Mouse (Mus musculus): Measurements from ENCODE around the gene Fgf4. TPM values are rescaled to one million over a fixed set of nuclear protein-coding genes. Genes with fewer than 3 reads are reported as not detected.
A peak's percentile ranks its signal among the peaks of the same experiment; 100 is the strongest.

The Fgf4 gene
- total RNA-seq (2014; rRNA removed) (not detected in 2 replicates), polyA plus RNA-seq (2015; fragmentation: Nextera tagmentation; extraction: Ambion mirVana) (not detected in 2 replicates)

- no peak for TF ChIP-seq CTCF (IDR thresholded peaks at IDR 0.05; ENCODE audit: low read depth)
- Histone ChIP-seq H3K27ac (no peak within 1 kb of the TSS), H3K4me1 (ENCODE audit: insufficient read depth, low read length) (no peaks in the 10 kb centered on the region), H3K4me3 (ENCODE audit: low read length) (no peak within 1 kb of the TSS), H3K27me3 (ENCODE audit: insufficient read depth, low read length) (no peaks in the 10 kb centered on the region), H3K36me3 (ENCODE audit: insufficient read depth, low read length) (no peaks in the 10 kb centered on the region), H3K4me2 (ENCODE audit: low read depth, low read length) (no peak within 1 kb of the TSS), H3K9ac (replicated peaks; ENCODE audit: low read length) (no peak within 1 kb of the TSS), H3K9me3 (ENCODE audit: low read length) (no peaks in the 10 kb centered on the region)
- DNase-seq (ENCODE audit: low spot score) (no peak), ATAC-seq (no peak)
Measured at GRCm38 (mm10) chr7:144847067-144847466, at the start of gene Fgf4. Fgf4 (plus strand) TSS chr7:144847367.

- Histone ChIP-seq H3K9ac (replicated peaks; ENCODE audit: low read length) (no peak overlapping the region), H3K4me2 (ENCODE audit: low read depth, low read length) (no peak overlapping the region), H3K27me3 (ENCODE audit: insufficient read depth, low read length) (no peaks in the 10 kb centered on the region), H3K9me3 (ENCODE audit: low read length) (no peaks in the 10 kb centered on the region), H3K4me3 (ENCODE audit: low read length) (no peak overlapping the region), H3K4me1 (ENCODE audit: insufficient read depth, low read length) (no peaks in the 10 kb centered on the region), H3K27ac (no peak overlapping the region), H3K36me3 (ENCODE audit: insufficient read depth, low read length) (no peaks in the 10 kb centered on the region)
- DNase-seq (ENCODE audit: low spot score) (peak; percentile 82), ATAC-seq (peak; percentile 64)
- peak; percentile 82 for TF ChIP-seq CTCF (IDR thresholded peaks at IDR 0.05; ENCODE audit: low read depth)
- WGBS = 62% methylated on average over 1 of the region's 1 CpGs
Measured at GRCm38 (mm10) chr7:144798471-144798870, 48.7 kb upstream of the Fgf4 start.

GRCm38 (mm10) chr7:144807036-144807435 lies 40.1 kb upstream of the Fgf4 start:
- Histone ChIP-seq H3K9me3 (ENCODE audit: low read length) (no peaks in the 10 kb centered on the region), H3K4me1 (ENCODE audit: insufficient read depth, low read length) (no peaks in the 10 kb centered on the region), H3K9ac (replicated peaks; ENCODE audit: low read length) (no peak overlapping the region), H3K36me3 (ENCODE audit: insufficient read depth, low read length) (no peaks in the 10 kb centered on the region), H3K27me3 (ENCODE audit: insufficient read depth, low read length) (no peaks in the 10 kb centered on the region), H3K27ac (no peak overlapping the region), H3K4me2 (ENCODE audit: low read depth, low read length) (no peak overlapping the region), H3K4me3 (ENCODE audit: low read length) (no peak overlapping the region)
- TF ChIP-seq CTCF (IDR thresholded peaks at IDR 0.05; ENCODE audit: low read depth) = no peak
- 73% methylated on average over 6 of the region's 6 CpGs for WGBS
- ATAC-seq (no peak), DNase-seq (ENCODE audit: low spot score) (no peak)

GRCm38 (mm10) chr7:144807976-144808577 lies 39.1 kb upstream of the Fgf4 start:
- no peak overlapping the region for H3K4me3 ChIP-seq (ENCODE audit: low read length)
- H3K9me3 ChIP-seq (ENCODE audit: low read length) = no peaks in the 10 kb centered on the region
- no peaks in the 10 kb centered on the region for H3K36me3 ChIP-seq (ENCODE audit: insufficient read depth, low read length)
- no peaks in the 10 kb centered on the region for H3K27me3 ChIP-seq (ENCODE audit: insufficient read depth, low read length)
- no peak overlapping the region for H3K4me2 ChIP-seq (ENCODE audit: low read depth, low read length)
- TF ChIP-seq CTCF (IDR thresholded peaks at IDR 0.05; ENCODE audit: low read depth) = no peak
- no peak overlapping the region for H3K27ac ChIP-seq
- ATAC-seq = no peak
- DNase-seq (ENCODE audit: low spot score) = no peak
- H3K4me1 ChIP-seq (ENCODE audit: insufficient read depth, low read length) = no peaks in the 10 kb centered on the region
- 81% methylated on average over 4 of the region's 4 CpGs for WGBS
- H3K9ac ChIP-seq (replicated peaks; ENCODE audit: low read length) = no peak overlapping the region

- H3K9me3 ChIP-seq (ENCODE audit: low read length) = no peaks in the 10 kb centered on the region
- DNase-seq (ENCODE audit: low spot score) (no peak), ATAC-seq (no peak)
- no peaks in the 10 kb centered on the region for H3K4me1 ChIP-seq (ENCODE audit: insufficient read depth, low read length)
- 42% methylated on average over 4 of the region's 4 CpGs for WGBS
- H3K4me3 ChIP-seq (ENCODE audit: low read length) = no peak overlapping the region
- no peak overlapping the region for H3K27ac ChIP-seq
- H3K4me2 ChIP-seq (ENCODE audit: low read depth, low read length) = no peak overlapping the region
- H3K36me3 ChIP-seq (ENCODE audit: insufficient read depth, low read length) = no peaks in the 10 kb centered on the region
- H3K9ac ChIP-seq (replicated peaks; ENCODE audit: low read length) = no peak overlapping the region
- H3K27me3 ChIP-seq (ENCODE audit: insufficient read depth, low read length) = no peaks in the 10 kb centered on the region
- no peak for TF ChIP-seq CTCF (IDR thresholded peaks at IDR 0.05; ENCODE audit: low read depth)
Measured at GRCm38 (mm10) chr7:144811521-144811920, 35.6 kb upstream of the Fgf4 start.

GRCm38 (mm10) chr7:144821901-144822300 lies 25.3 kb upstream of the Fgf4 start:
- Histone ChIP-seq H3K9me3 (ENCODE audit: low read length) (0 out of 2 replicates have a peak, but pooled peaks cover 9% of the 10 kb centered on the region), H3K27me3 (ENCODE audit: insufficient read depth, low read length) (no peaks in the 10 kb centered on the region), H3K9ac (replicated peaks; ENCODE audit: low read length) (no peak overlapping the region), H3K36me3 (ENCODE audit: insufficient read depth, low read length) (no peaks in the 10 kb centered on the region), H3K4me2 (ENCODE audit: low read depth, low read length) (no peak overlapping the region), H3K27ac (no peak overlapping the region), H3K4me1 (ENCODE audit: insufficient read depth, low read length) (no peaks in the 10 kb centered on the region), H3K4me3 (ENCODE audit: low read length) (no peak overlapping the region)
- TF ChIP-seq CTCF (IDR thresholded peaks at IDR 0.05; ENCODE audit: low read depth) = no peak
- WGBS = 26% methylated on average over 7 of the region's 7 CpGs
- DNase-seq (ENCODE audit: low spot score) (no peak), ATAC-seq (no peak)

GRCm38 (mm10) chr7:144823988-144824387 lies 23.2 kb upstream of the Fgf4 start:
- no peaks in the 10 kb centered on the region for H3K36me3 ChIP-seq (ENCODE audit: insufficient read depth, low read length)
- no peaks in the 10 kb centered on the region for H3K4me1 ChIP-seq (ENCODE audit: insufficient read depth, low read length)
- no peak overlapping the region for H3K4me3 ChIP-seq (ENCODE audit: low read length)
- no peak for DNase-seq (ENCODE audit: low spot score)
- TF ChIP-seq CTCF (IDR thresholded peaks at IDR 0.05; ENCODE audit: low read depth) = no peak
- H3K9ac ChIP-seq (replicated peaks; ENCODE audit: low read length) = no peak overlapping the region
- ATAC-seq = no peak
- 74% methylated on average over 2 of the region's 2 CpGs for WGBS
- no peaks in the 10 kb centered on the region for H3K27me3 ChIP-seq (ENCODE audit: insufficient read depth, low read length)
- 0 out of 2 replicates have a peak, but pooled peaks cover 2% of the 10 kb centered on the region for H3K9me3 ChIP-seq (ENCODE audit: low read length)
- no peak overlapping the region for H3K4me2 ChIP-seq (ENCODE audit: low read depth, low read length)
- H3K27ac ChIP-seq = no peak overlapping the region

Data from hindbrain, postnatal 0 days (tissue).